Mouse (Mus musculus) neural tube, embryonic 12.5 days (tissue): ENCODE measurements at regions not wholly inside any gene's neighbourhood (a gene's known extent, or its start where the extent isn't known, plus 50 kb on each side); places are given as distances from the start of the nearest gene placed in this dataset.

Source experiments
- ATAC-seq: fragments of 200-750 bp; cut with Nextera tagmentation; 2 replicates; pipeline ENCODE4 v1.8.0; 2017; ENCODE audit warnings: low read depth, mild to moderate bottlenecking, moderate TSS enrichment, moderate library complexity; ENCODE audit not compliant: low FRiP score
- H3K27ac ChIP-seq: fragments of 300-500 bp; sonication (generic); 2 replicates; pipeline ENCODE4 v1.5.1; 2016
- H3K27me3 ChIP-seq: fragments of 300-500 bp; sonication (generic); replicated peaks from 2 replicates; pipeline ENCODE4 v1.6.1; 2016; ENCODE audit warnings: mild to moderate bottlenecking
- H3K36me3 ChIP-seq: fragments of 300-500 bp; sonication (generic); 2 replicates; pipeline ENCODE4 v1.6.1; 2016; ENCODE audit warnings: mild to moderate bottlenecking
- H3K4me1 ChIP-seq: fragments of 300-500 bp; sonication (generic); 2 replicates; pipeline ENCODE4 v1.6.1; 2016
- H3K4me2 ChIP-seq: fragments of 300-500 bp; sonication (generic); replicated peaks from 2 replicates; pipeline ENCODE4 v1.6.1; 2016; ENCODE audit warnings: mild to moderate bottlenecking
- H3K4me3 ChIP-seq: fragments of 300-500 bp; sonication (generic); 2 replicates; pipeline ENCODE4 v1.5.1; 2016
- H3K9ac ChIP-seq: fragments of 300-500 bp; sonication (generic); 2 replicates; pipeline ENCODE4 v1.6.1; 2016; ENCODE audit warnings: mild to moderate bottlenecking
- H3K9me3 ChIP-seq: fragments of 300-500 bp; sonication (generic); 2 replicates; pipeline ENCODE4 v1.6.1; 2016; ENCODE audit warnings: mild to moderate bottlenecking
- WGBS: fragments of 180-500 bp; shearing (Covaris S2); methylation state at CpG from one replicate; pipeline ENCODE4 v1.1.7; 2016; 5-methylcytosine and 5-hydroxymethylcytosine counted together

DNA sequence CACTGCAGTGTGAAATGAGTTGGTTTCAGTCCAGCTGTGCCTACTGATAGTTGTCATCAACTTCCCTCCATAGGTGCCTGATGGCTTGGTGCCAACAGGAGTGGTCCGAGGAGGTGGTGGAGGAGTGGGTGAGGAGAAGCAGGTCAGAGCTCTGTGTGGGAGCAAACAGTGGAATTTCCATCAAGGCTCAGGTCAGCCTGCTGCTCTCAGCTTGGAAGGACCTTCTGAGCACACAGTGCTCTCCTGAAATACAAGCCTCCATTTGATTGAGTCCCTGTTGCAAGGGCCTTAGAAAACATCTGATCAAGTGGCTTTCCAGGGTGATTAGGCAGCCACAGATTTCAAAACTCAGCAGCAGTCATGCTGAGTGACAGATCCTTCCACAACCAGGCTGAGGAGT lies 314.8 kb upstream of the Gcfc2 start:
- H3K27me3 ChIP-seq: no peaks in the 10 kb centered on the region
- 82% methylated on average over 1 of the region's 1 CpGs for WGBS
- no peaks in the 10 kb centered on the region for H3K4me1 ChIP-seq
- no peak overlapping the region for H3K4me2 ChIP-seq
- ATAC-seq: no peak
- H3K36me3 ChIP-seq: no peaks in the 10 kb centered on the region
- no peak overlapping the region for H3K4me3 ChIP-seq
- H3K9me3 ChIP-seq: no peaks in the 10 kb centered on the region
- no peak overlapping the region for H3K9ac ChIP-seq
- no peak overlapping the region for H3K27ac ChIP-seq

DNA sequence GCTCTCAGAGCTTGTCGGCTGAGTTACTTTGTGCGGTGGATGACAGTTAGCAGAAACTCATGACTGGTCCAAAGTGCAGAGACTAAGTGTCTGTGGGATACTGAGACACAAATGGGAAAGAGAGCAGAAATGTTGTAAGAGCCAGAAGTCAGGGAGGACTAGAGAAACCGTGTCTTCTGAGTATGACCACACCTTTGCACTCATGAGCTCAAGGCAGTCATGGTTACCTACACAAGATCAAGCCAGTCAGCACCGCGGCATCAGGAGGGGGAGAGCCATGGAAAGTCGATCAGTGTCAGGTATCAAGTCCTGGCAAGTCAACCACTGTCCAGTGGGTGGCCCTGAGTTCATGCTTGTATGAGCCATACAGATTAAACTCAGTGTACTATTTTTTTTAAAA lies 311.5 kb upstream of the Gcfc2 start:
- Histone ChIP-seq H3K9ac (no peak overlapping the region), H3K4me3 (no peak overlapping the region), H3K27me3 (no peaks in the 10 kb centered on the region), H3K27ac (no peak overlapping the region), H3K4me1 (no peaks in the 10 kb centered on the region), H3K4me2 (no peak overlapping the region), H3K36me3 (no peaks in the 10 kb centered on the region), H3K9me3 (no peaks in the 10 kb centered on the region)
- WGBS: 88% methylated on average over 6 of the region's 6 CpGs
- ATAC-seq: no peak

DNA sequence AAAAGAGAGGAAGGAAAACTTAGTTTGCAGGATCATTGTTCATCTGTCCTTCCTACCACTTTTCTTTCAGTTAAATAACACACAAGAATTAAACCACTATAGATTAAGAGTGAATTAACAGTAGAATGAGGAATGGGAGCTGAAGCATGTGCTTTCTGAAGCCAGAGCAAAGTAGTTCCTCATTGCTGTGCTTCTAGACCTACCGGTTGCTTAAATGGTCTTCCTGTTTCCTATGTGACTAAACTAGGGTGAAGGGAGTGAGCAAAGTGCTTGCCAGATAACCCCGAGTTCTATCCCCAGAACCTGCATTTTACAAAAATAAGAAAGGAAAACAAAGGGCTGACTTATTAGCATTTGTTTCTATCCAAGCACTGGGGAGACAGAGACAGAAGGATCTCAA lies 305.5 kb upstream of the Gcfc2 start:
- Histone ChIP-seq H3K4me3 (no peak overlapping the region), H3K27me3 (no peaks in the 10 kb centered on the region), H3K9me3 (no peaks in the 10 kb centered on the region), H3K4me1 (no peaks in the 10 kb centered on the region), H3K9ac (no peak overlapping the region), H3K4me2 (no peak overlapping the region), H3K36me3 (no peaks in the 10 kb centered on the region), H3K27ac (no peak overlapping the region)
- ATAC-seq: no peak
- 81% methylated on average over 2 of the region's 2 CpGs for WGBS

DNA sequence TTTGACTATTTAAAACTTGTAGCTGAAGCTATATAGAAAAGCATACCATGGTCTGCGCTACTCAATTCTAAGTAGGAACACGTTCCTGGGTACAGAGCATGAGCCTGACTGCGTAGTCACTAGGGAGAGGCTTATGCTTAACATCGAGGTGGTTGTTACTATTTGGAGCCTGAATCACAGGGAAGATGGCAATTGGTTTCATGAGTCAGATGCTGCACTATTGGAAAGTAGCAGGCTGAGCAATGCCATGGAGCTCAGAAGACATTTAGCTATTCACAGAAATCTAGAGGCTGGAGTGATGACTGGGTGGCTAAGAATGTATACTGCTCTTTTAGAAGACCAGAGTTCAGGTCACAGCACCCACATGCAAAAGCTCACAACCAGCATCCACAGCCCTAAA lies 302.4 kb upstream of the Gcfc2 start:
- ATAC-seq: no peak
- Histone ChIP-seq H3K4me1 (no peaks in the 10 kb centered on the region), H3K36me3 (no peaks in the 10 kb centered on the region), H3K27me3 (no peaks in the 10 kb centered on the region), H3K4me3 (no peak overlapping the region), H3K27ac (no peak overlapping the region), H3K9ac (no peak overlapping the region), H3K9me3 (no peaks in the 10 kb centered on the region), H3K4me2 (no peak overlapping the region)
- 94% methylated on average over 4 of the region's 4 CpGs for WGBS

DNA sequence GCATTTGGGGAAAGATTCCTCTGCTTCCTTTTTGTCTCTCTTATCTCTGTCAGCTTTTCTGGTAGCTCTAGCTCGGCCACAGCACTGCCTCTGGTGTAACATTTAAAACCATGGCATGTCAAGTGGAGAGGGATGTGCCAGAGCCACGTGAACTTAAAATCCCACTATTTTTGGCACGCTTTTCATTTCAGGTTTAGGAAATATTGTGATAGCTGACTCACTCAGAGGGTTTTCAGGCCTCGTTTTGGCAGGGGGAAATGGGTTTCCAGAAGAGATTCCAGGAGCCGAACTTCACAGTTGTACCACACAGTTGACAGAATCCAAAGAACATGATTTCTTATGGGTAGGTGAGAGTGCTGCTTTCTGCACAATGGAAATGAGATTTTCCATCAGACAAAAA lies 300.8 kb upstream of the Gcfc2 start:
- no peak for ATAC-seq
- H3K36me3 ChIP-seq: no peaks in the 10 kb centered on the region
- WGBS: 81% methylated on average over 5 of the region's 5 CpGs

DNA sequence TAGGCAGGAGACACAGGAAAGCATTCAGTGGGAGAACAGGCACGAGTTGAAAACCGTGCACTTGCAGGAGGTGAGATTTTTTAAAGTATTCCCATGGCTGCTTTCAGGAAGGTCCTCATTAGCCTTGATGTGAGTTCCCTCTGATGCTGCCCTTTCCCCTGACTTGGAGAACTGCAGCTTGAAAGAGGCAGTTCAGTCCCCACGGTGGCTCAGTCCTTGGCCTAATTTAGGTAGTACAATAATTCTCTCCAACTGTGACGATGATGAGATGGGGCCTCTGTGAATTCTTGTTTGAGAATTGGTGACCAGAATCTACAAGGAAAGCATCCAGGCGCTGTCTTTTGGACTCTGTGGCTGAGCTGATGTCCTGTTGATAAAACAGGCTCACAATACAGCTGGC lies 298.5 kb upstream of the Gcfc2 start:
- H3K27me3 ChIP-seq: no peaks in the 10 kb centered on the region
- H3K4me3 ChIP-seq: no peak overlapping the region
- no peak overlapping the region for H3K9ac ChIP-seq
- H3K4me2 ChIP-seq: no peak overlapping the region
- H3K36me3 ChIP-seq: no peaks in the 10 kb centered on the region
- no peaks in the 10 kb centered on the region for H3K4me1 ChIP-seq
- 59% methylated on average over 5 of the region's 5 CpGs for WGBS
- ATAC-seq: no peak
- no peaks in the 10 kb centered on the region for H3K9me3 ChIP-seq
- no peak overlapping the region for H3K27ac ChIP-seq

More for the DNA sequence above, 300.8 kb upstream of the Gcfc2 start:
- Histone ChIP-seq H3K4me3 (no peak overlapping the region), H3K4me1 (no peaks in the 10 kb centered on the region), H3K27ac (no peak overlapping the region), H3K4me2 (no peak overlapping the region), H3K9ac (no peak overlapping the region), H3K27me3 (no peaks in the 10 kb centered on the region), H3K9me3 (no peaks in the 10 kb centered on the region)

DNA sequence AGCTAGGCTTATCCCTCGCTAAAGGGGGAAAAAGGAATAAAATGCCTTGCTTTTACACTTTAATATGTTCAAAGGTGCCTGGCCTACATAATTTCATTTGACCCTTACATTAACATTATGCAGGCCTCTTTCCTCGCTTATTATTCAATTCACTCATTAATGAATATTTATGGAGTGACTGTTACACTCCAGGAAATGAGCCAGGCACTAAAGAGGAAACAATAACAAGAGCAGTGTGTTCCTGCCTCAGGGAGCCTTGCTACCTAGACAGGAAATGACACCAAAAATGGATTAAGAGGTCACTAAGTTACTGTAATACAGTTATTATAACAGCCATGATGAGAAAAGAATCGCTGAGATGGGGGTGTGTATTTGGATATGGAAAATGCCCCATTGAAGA lies 289.9 kb upstream of the Gcfc2 start:
- H3K4me2 ChIP-seq: no peak overlapping the region
- no peak overlapping the region for H3K27ac ChIP-seq
- H3K4me3 ChIP-seq: no peak overlapping the region
- no peaks in the 10 kb centered on the region for H3K4me1 ChIP-seq
- H3K9me3 ChIP-seq: no peaks in the 10 kb centered on the region
- ATAC-seq: no peak
- no peaks in the 10 kb centered on the region for H3K27me3 ChIP-seq
- 60% methylated on average over 3 of the region's 3 CpGs for WGBS
- H3K36me3 ChIP-seq: no peaks in the 10 kb centered on the region
- no peak overlapping the region for H3K9ac ChIP-seq

DNA sequence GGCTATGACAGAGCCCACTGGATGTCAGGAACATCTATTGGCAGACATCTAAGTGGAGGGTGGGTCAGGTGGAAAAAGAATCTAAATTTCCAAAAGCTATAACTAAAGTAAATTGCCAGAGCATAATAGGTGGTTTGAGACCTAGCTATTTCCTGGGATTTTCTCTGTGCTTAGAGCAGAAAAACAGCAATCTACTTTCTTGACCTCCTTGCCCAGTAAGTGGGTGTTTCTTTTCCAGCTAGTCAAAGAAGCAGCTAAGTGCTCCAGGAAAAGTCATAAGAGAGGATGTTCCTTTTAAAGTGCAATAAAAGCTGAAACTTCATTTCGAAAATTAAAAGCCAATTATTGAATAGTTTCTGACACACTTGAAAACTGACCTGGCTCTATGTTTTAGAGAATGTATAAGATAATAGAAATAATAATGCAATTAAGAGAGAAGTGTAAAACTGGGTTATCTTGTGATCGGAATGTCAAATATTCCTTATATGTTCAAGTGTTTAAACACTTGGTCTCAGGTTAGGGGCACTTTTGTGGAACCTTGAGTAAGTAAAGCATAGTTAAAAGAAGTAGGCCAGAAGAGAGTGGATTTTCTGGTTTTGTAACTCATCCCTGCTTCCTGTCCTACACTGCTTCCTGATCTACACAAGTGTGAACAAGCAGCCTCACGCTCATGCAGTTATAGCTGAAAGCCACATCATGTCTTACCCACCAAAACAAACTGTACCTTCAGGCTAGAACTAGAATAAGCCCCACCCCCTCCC lies 275.7 kb upstream of the Gcfc2 start:
- ATAC-seq: no peak
- Histone ChIP-seq H3K4me2 (no peak overlapping the region), H3K27ac (no peak overlapping the region), H3K9ac (no peak overlapping the region), H3K27me3 (no peaks in the 10 kb centered on the region), H3K36me3 (no peaks in the 10 kb centered on the region), H3K9me3 (no peaks in the 10 kb centered on the region), H3K4me1 (no peaks in the 10 kb centered on the region), H3K4me3 (no peak overlapping the region)
- 87% methylated on average over 3 of the region's 3 CpGs for WGBS

DNA sequence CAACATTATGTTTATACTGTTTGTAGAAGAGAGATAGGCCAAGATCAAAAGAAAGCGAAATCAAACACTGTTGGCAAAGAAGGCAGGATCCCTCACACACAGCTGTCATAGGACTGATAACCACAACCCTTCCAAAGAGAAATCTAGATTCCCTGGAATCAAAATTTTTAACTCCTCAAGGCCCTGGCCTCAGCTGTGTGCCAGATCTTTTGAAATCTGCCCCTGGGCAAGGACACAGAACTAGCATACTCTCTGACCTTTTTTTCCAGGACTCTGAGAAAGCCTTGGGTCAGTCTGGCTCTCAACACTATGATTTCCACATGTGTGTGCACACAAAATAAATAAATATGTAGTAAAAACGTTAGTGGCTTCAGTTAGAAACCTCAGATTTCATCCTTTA lies 271.6 kb upstream of the Gcfc2 start:
- Histone ChIP-seq H3K36me3 (no peaks in the 10 kb centered on the region), H3K4me1 (no peaks in the 10 kb centered on the region), H3K4me3 (no peak overlapping the region), H3K9me3 (no peaks in the 10 kb centered on the region), H3K4me2 (no peak overlapping the region), H3K27ac (no peak overlapping the region), H3K27me3 (no peaks in the 10 kb centered on the region), H3K9ac (no peak overlapping the region)
- ATAC-seq: no peak
- WGBS: 66% methylated on average over 2 of the region's 2 CpGs

DNA sequence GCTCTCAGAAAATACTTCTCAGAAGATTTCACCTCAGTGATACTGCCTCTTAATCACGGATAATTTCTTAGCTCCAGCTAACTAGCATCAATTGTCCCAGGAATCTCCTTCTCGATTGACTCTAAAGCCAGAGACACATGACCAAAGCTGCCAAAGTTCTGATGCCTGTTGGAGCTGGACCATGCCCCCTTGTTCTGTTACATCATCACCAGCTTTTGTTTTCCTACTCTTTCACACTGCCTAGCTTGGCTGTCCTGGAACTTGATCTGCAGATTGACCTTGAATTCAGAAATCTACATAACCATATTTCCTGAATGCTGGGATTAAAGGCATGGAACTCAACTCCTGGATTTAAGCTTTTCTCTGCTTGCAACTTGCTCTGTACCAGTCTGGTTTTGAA lies 268.3 kb upstream of the Gcfc2 start:
- Histone ChIP-seq H3K4me1 (0 out of 2 replicates have a peak, but pooled peaks cover 3% of the 10 kb centered on the region), H3K36me3 (no peaks in the 10 kb centered on the region), H3K27me3 (no peaks in the 10 kb centered on the region), H3K4me3 (no peak overlapping the region), H3K9ac (no peak overlapping the region), H3K9me3 (no peaks in the 10 kb centered on the region), H3K27ac (no peak overlapping the region), H3K4me2 (no peak overlapping the region)
- WGBS: 88% methylated on average over 2 of the region's 2 CpGs
- no peak for ATAC-seq

DNA sequence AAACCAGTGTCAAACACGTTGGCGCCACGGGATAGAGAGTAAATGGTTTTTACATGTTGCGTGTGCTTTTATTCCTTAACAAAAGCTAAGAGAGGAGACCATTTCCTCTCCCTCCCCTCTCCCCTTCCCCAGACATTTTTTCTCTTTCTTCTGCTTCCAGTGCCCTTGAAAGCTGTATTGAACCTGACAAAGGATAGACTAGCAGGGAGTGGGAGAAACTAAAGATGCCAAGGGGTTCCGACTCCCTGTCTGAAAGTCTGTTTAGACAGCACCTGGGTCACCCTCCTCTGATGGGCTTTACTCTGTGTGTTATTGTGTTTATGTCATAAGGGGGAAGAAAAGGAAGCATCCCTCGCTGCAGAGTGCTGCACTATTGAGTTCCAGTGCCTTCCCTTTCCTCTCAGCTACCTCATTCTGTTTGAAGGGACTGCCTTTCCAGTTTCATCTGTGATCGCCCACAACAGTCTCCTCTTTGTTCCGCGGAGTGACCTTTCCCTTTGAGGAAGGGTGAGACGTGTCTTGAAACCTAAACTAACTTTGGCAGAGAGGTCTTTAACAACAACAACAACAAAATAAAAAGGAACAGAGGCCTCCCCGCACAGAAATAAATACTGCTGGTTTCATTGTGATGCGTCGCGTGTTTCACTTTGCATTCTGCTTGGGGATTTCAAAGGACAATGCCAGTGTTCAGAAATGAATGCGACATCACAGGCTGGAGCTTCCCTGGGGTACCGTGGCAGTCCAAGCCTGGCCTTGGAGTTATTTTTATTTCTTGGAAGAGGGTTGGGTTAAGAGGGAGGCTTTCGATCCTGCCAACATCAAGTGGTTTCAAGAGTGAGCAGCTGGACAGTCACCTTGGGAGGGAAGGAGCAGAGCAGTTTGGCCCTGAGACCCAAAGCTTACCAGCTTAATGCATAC lies 262.7 kb upstream of the Gcfc2 start:
- Histone ChIP-seq H3K9ac (no peak overlapping the region), H3K36me3 (no peaks in the 10 kb centered on the region), H3K9me3 (no peaks in the 10 kb centered on the region), H3K4me1 (peaks cover 3% of the 10 kb centered on the region; the same call in 1 of the 2 replicates), H3K4me2 (peak overlapping the region; percentile 40), H3K4me3 (no peak overlapping the region), H3K27me3 (no peaks in the 10 kb centered on the region), H3K27ac (peak overlapping the region; percentile 62)
- peak; percentile 91 for ATAC-seq
- WGBS: 40% methylated on average over 17 of the region's 17 CpGs

DNA sequence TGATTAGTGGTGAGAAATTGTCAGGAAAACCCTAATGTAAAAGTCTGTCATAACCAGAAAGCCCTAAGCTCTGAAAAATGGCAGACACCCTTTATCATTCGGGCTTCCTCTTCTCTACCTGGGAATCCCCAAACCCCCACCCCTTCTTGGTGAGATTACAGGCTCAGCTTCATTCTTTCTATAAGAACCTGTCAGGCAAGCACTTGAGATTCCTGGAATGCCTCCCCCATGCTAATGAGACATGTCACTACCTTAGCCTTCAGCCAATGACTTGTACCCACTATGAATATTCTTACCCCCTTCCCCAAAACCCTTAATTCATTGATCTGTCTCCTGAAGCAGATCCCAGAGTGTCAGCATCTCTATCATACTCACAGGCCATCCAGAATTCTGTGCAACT lies 254.5 kb upstream of the Gcfc2 start:
- Histone ChIP-seq H3K9ac (no peak overlapping the region), H3K27me3 (no peaks in the 10 kb centered on the region), H3K4me3 (no peak overlapping the region), H3K36me3 (no peaks in the 10 kb centered on the region), H3K4me2 (no peak overlapping the region), H3K9me3 (no peaks in the 10 kb centered on the region), H3K27ac (no peak overlapping the region), H3K4me1 (no peaks in the 10 kb centered on the region)
- WGBS: 83% methylated on average over 1 of the region's 1 CpGs
- no peak for ATAC-seq
